Mouse (Mus musculus) thymus, adult 18-20 months (tissue): ENCODE measurements around the gene Stx11.

Experiments used
- DNase-seq, 2 experiments: peaks; one replicate each; pipeline ENCODE4 v3.0.0; 2022; ENCODE audit warnings: mixed read lengths in 2 of 2

Gene Stx11

GRCm38 (mm10) chr10:12911981-12912530, 52.0 kb downstream of the Stx11 start:
- peak in 1 of 2 experiments; percentile 25 for DNase-seq

- DNase-seq, result no peak
These were observed 52.6 kb downstream of the Stx11 start for GRCm38 (mm10) chr10:12911451-12911850.

GRCm38 (mm10) chr10:12909891-12910290, 54.2 kb downstream of the Stx11 start:
- DNase-seq, result no peak

- DNase-seq, result no peak
These were observed 54.9 kb downstream of the Stx11 start for GRCm38 (mm10) chr10:12909179-12909578.

GRCm38 (mm10) chr10:12904140-12904528, 60.0 kb downstream of the Stx11 start:
- no peak for DNase-seq

- DNase-seq, result no peak
These were observed 60.5 kb downstream of the Stx11 start for GRCm38 (mm10) chr10:12903440-12904139.

- no peak for DNase-seq
These were observed 64.2 kb downstream of the Stx11 start for GRCm38 (mm10) chr10:12899901-12900300.

- no peak for DNase-seq
These were observed 70.8 kb downstream of the Stx11 start for GRCm38 (mm10) chr10:12893339-12893738.

- DNase-seq, result no peak
These were observed 75.7 kb downstream of the Stx11 start for GRCm38 (mm10) chr10:12888373-12888772.
